Mouse (Mus musculus) small intestine, adult 2 months (tissue): ENCODE data around the gene Lrr1.
"Not testable (repeated sequence)": the region's sequence is repeated elsewhere in the genome, so short reads cannot be mapped to it uniquely, and the experiment has no call there.

Source experiments
- CTCF ChIP-seq: fragments of 200-500 bp; IDR thresholded peaks from 2 replicates; pipeline ENCODE4 v1.5.1; 2012; ENCODE audit warnings: low read depth, mild to moderate bottlenecking, control low read depth, inconsistent platforms, low read length, moderate library complexity, mixed read lengths; ENCODE audit not compliant: insufficient replicate concordance, insufficient read length; ENCODE audit errors: extremely low read depth
- POLR2A ChIP-seq: fragments of 200-500 bp; IDR thresholded peaks from 2 replicates; pipeline ENCODE4 v1.6.1; 2012; ENCODE audit warnings: low read depth, mild to moderate bottlenecking, control low read depth, inconsistent platforms, low read length, moderate library complexity

GRCm38 (mm10) chr12:69160677-69161076 is 7.9 kb upstream of the Lrr1 start:
- not testable (repeated sequence) for TF ChIP-seq POLR2A, CTCF
